Mouse (Mus musculus) heart, postnatal 25 days (tissue): ENCODE measurements around the gene St6galnac3. TPM values are rescaled to one million over a fixed set of nuclear protein-coding genes. Genes with fewer than 3 reads are reported as not detected.

ENCODE experiments used
- DNase-seq: peaks from one replicate; pipeline ENCODE4 v3.0.0; 2022; ENCODE audit warnings: low spot score
- intact Hi-C: fragments of 180-260 bp; cut with DNase I; formaldehyde crosslinking; loops from one replicate; pipeline ENCODE4 v1.15.1; 2025
- total RNA-seq, 2 experiments: library from RNA; stranded (reverse); gene quantifications; 2 replicates each; pipeline ENCODE4 v1.2.3; 2021

Gene St6galnac3
- total RNA-seq, 2 experiments from 2014 or later: 4.4 to 7.5 TPM

- intact Hi-C loops: no loop called here
- no peak for DNase-seq
Observed at GRCm38 (mm10) chr3:153553712-153554111, 171.3 kb downstream of the St6galnac3 start.

- no peak for DNase-seq
- intact Hi-C loops: no loop called here
Observed at GRCm38 (mm10) chr3:153553226-153553625, 171.7 kb downstream of the St6galnac3 start.

- intact Hi-C loops: no loop called here
- DNase-seq: no peak
Observed at GRCm38 (mm10) chr3:153546936-153547683, 177.9 kb downstream of the St6galnac3 start.

- DNase-seq: no peak
- intact Hi-C loops: no loop called here
Observed at GRCm38 (mm10) chr3:153539851-153540250, 185.1 kb downstream of the St6galnac3 start.

GRCm38 (mm10) chr3:153538396-153538795, 186.6 kb downstream of the St6galnac3 start:
- intact Hi-C loops: no loop called here
- DNase-seq: no peak

GRCm38 (mm10) chr3:153537435-153537834, 187.5 kb downstream of the St6galnac3 start:
- DNase-seq: no peak
- intact Hi-C loops: no loop called here

GRCm38 (mm10) chr3:153536260-153536659, 188.7 kb downstream of the St6galnac3 start:
- intact Hi-C loops: no loop called here
- no peak for DNase-seq

- no peak for DNase-seq
- intact Hi-C loops: no loop called here
Observed at GRCm38 (mm10) chr3:153529174-153529573, 195.8 kb downstream of the St6galnac3 start.

GRCm38 (mm10) chr3:153525151-153525768, 199.7 kb downstream of the St6galnac3 start:
- intact Hi-C loops: no loop called here
- DNase-seq: no peak

GRCm38 (mm10) chr3:153516848-153517247, 208.1 kb downstream of the St6galnac3 start:
- intact Hi-C loops: no loop called here
- DNase-seq: no peak

GRCm38 (mm10) chr3:153513501-153514060, 211.4 kb downstream of the St6galnac3 start:
- intact Hi-C loops: no loop called here
- DNase-seq: no peak

- no peak for DNase-seq
- intact Hi-C loops: no loop called here
Observed at GRCm38 (mm10) chr3:153512545-153512944, 212.4 kb downstream of the St6galnac3 start.

GRCm38 (mm10) chr3:153511151-153511580, 213.8 kb downstream of the St6galnac3 start:
- DNase-seq: no peak
- intact Hi-C loops: no loop called here

- intact Hi-C loops: no loop called here
- DNase-seq: no peak
Observed at GRCm38 (mm10) chr3:153510048-153510630, 214.8 kb downstream of the St6galnac3 start.

- DNase-seq: no peak
- intact Hi-C loops: no loop called here
Observed at GRCm38 (mm10) chr3:153509643-153510042, 215.3 kb downstream of the St6galnac3 start.

- intact Hi-C loops: no loop called here
- no peak for DNase-seq
Observed at GRCm38 (mm10) chr3:153509029-153509428, 215.9 kb downstream of the St6galnac3 start.

- intact Hi-C loops: no loop called here
- DNase-seq: no peak
Observed at GRCm38 (mm10) chr3:153508592-153508991, 216.4 kb downstream of the St6galnac3 start.

GRCm38 (mm10) chr3:153507599-153507998, 217.4 kb downstream of the St6galnac3 start:
- no peak for DNase-seq
- intact Hi-C loops: no loop called here

GRCm38 (mm10) chr3:153502488-153502887, 222.5 kb downstream of the St6galnac3 start:
- intact Hi-C loops: loop anchor here (5.0 kb wide), 1 partner anchor 720 kb away; no protein-coding TSS in a partner anchor
- DNase-seq: no peak

GRCm38 (mm10) chr3:153501333-153501877, 223.6 kb downstream of the St6galnac3 start:
- intact Hi-C loops: loop anchor here (5.0 kb wide), 1 partner anchor 719 kb away; no protein-coding TSS in a partner anchor
- DNase-seq: no peak
